Mouse (Mus musculus) stomach, adult 2 months (tissue): Measurements from ENCODE around the gene Gm10181. TPM values are rescaled to one million over a fixed set of nuclear protein-coding genes. Genes with fewer than 3 reads are reported as not detected.

Source experiments
- polyA plus RNA-seq: library from polyadenylated mRNA; depleted of rRNA; stranded (reverse); fragments of >200 nt; gene quantifications from 2 replicates; pipeline ENCODE4 v1.2.3, GENCODE M21; 2012; rRNA removed

Gene Gm10181
- polyA plus RNA-seq = not detected in 2 replicates

GRCm38 (mm10) chr9:25089122-25089521 is at the start of gene Gm10181:
TSS of gene Gm10181 (plus strand) at chr9:25089422.

Other genes with a start within 250 kb of the Gm10181 start
- 16.8 and 31.0 TPM in 2 replicates for gene Herpud2, start 62.4 kb downstream of the Gm10181 start, polyA plus RNA-seq
- 0.57 and 1.1 TPM in 2 replicates for gene Sept7, start 163.0 kb downstream of the Gm10181 start, polyA plus RNA-seq